Mouse (Mus musculus): Measurements from ENCODE around the gene Mmp2.
"Not testable (repeated sequence)": the region's sequence is repeated elsewhere in the genome, so short reads cannot be mapped to it uniquely, and the experiment has no call there.

The Mmp2 gene

GRCm38 (mm10) chr8:92827243-92828034, at the start of gene Mmp2:
Mmp2 (plus strand) TSS chr8:92827291.
- no peak for DNase-seq (ENCODE audit: low spot score in 2 of 2)

- DNase-seq (ENCODE audit: low spot score in 2 of 2) = no peak
These were observed 46.1 kb upstream of the Mmp2 start for GRCm38 (mm10) chr8:92780976-92781375.

GRCm38 (mm10) chr8:92783906-92784610, 43.0 kb upstream of the Mmp2 start:
- no peak for DNase-seq (ENCODE audit: low spot score in 2 of 2)

- DNase-seq (ENCODE audit: low spot score in 2 of 2) = no peak
These were observed 36.3 kb upstream of the Mmp2 start for GRCm38 (mm10) chr8:92790835-92791234.

- DNase-seq (ENCODE audit: low spot score in 2 of 2) = not testable (repeated sequence)
These were observed 35.1 kb upstream of the Mmp2 start for GRCm38 (mm10) chr8:92791999-92792398.

- no peak for DNase-seq (ENCODE audit: low spot score in 2 of 2)
These were observed 33.1 kb upstream of the Mmp2 start for GRCm38 (mm10) chr8:92793852-92794580.

GRCm38 (mm10) chr8:92797527-92797931, 29.6 kb upstream of the Mmp2 start:
- no peak for DNase-seq (ENCODE audit: low spot score in 2 of 2)

- no peak for DNase-seq (ENCODE audit: low spot score in 2 of 2)
These were observed 27.7 kb upstream of the Mmp2 start for GRCm38 (mm10) chr8:92799406-92799805.

- no peak for DNase-seq (ENCODE audit: low spot score in 2 of 2)
These were observed 25.9 kb upstream of the Mmp2 start for GRCm38 (mm10) chr8:92801231-92801630.

GRCm38 (mm10) chr8:92802591-92802990, 24.5 kb upstream of the Mmp2 start:
- DNase-seq (ENCODE audit: low spot score in 2 of 2) = no peak

- no peak for DNase-seq (ENCODE audit: low spot score in 2 of 2)
These were observed 14.3 kb upstream of the Mmp2 start for GRCm38 (mm10) chr8:92812773-92813172.

- DNase-seq (ENCODE audit: low spot score in 2 of 2) = no peak
These were observed 11.4 kb upstream of the Mmp2 start for GRCm38 (mm10) chr8:92815661-92816060.

- peak; percentile 33 to 73 for DNase-seq (ENCODE audit: low spot score in 2 of 2)
These were observed 8.9 kb upstream of the Mmp2 start for GRCm38 (mm10) chr8:92817928-92818818.

- no peak for DNase-seq (ENCODE audit: low spot score in 2 of 2)
These were observed 5.9 kb upstream of the Mmp2 start for GRCm38 (mm10) chr8:92821151-92821550.

GRCm38 (mm10) chr8:92822386-92822785, 4.7 kb upstream of the Mmp2 start:
- peak in 1 of 2 experiments; percentile 28 for DNase-seq (ENCODE audit: low spot score in 2 of 2)

GRCm38 (mm10) chr8:92825991-92826390, 1.1 kb upstream of the Mmp2 start:
- DNase-seq (ENCODE audit: low spot score in 2 of 2) = no peak

GRCm38 (mm10) chr8:92828251-92828743, 1.2 kb downstream of the Mmp2 start:
- DNase-seq (ENCODE audit: low spot score in 2 of 2) = no peak

GRCm38 (mm10) chr8:92834065-92834731, 7.1 kb downstream of the Mmp2 start:
- no peak for DNase-seq (ENCODE audit: low spot score in 2 of 2)

- no peak for DNase-seq (ENCODE audit: low spot score in 2 of 2)
These were observed 7.9 kb downstream of the Mmp2 start for GRCm38 (mm10) chr8:92834786-92835500.

- no peak for DNase-seq (ENCODE audit: low spot score in 2 of 2)
These were observed 8.8 kb downstream of the Mmp2 start for GRCm38 (mm10) chr8:92835901-92836300.

All from spleen, postnatal 10 days (tissue).